Mouse (Mus musculus) lung, embryonic 16.5 days (tissue): ENCODE data around the gene Dmd. TPM values are rescaled to one million over a fixed set of nuclear protein-coding genes. Genes with fewer than 3 reads are reported as not detected.
A peak's percentile ranks its signal among the peaks of the same experiment; 100 is the strongest.

Experiments
- ATAC-seq: fragments of 200-750 bp; cut with Nextera tagmentation; 2 replicates; pipeline ENCODE4 v1.8.0; 2017; ENCODE audit warnings: low read depth, mild to moderate bottlenecking, moderate library complexity
- H3K27ac ChIP-seq: fragments of 300-500 bp; sonication (generic); 2 replicates; pipeline ENCODE4 v1.5.1; 2014; ENCODE audit warnings: mild to moderate bottlenecking, control low read depth, low read length
- H3K27me3 ChIP-seq: fragments of 300-500 bp; sonication (generic); 2 replicates; pipeline ENCODE4 v1.6.1; 2014; ENCODE audit warnings: low read depth, low read length, mixed read lengths; ENCODE audit not compliant: control insufficient read depth, insufficient read depth
- H3K36me3 ChIP-seq: fragments of 300-500 bp; sonication (generic); 2 replicates; pipeline ENCODE4 v1.6.1; 2014; ENCODE audit warnings: low read length; ENCODE audit not compliant: control insufficient read depth, insufficient read depth
- H3K4me1 ChIP-seq: fragments of 300-500 bp; sonication (generic); replicated peaks from 2 replicates; pipeline ENCODE4 v1.6.1; 2014; ENCODE audit warnings: low read length, mixed read lengths; ENCODE audit not compliant: control insufficient read depth, insufficient read depth
- H3K4me2 ChIP-seq: fragments of 300-500 bp; sonication (generic); 2 replicates; pipeline ENCODE4 v1.6.1; 2014; ENCODE audit warnings: low read depth, low read length, control low read depth
- H3K4me3 ChIP-seq: fragments of 300-500 bp; sonication (generic); 2 replicates; pipeline ENCODE4 v1.5.1; 2014; ENCODE audit warnings: mild to moderate bottlenecking, low read length, control low read depth
- H3K9ac ChIP-seq: fragments of 300-500 bp; sonication (generic); 2 replicates; pipeline ENCODE4 v1.6.1; 2014; ENCODE audit warnings: low read length, control low read depth
- H3K9me3 ChIP-seq: fragments of 300-500 bp; sonication (generic); 2 replicates; pipeline ENCODE4 v1.6.1; 2016; ENCODE audit warnings: low read length; ENCODE audit not compliant: control insufficient read depth
- WGBS: fragments of 180-500 bp; shearing (Covaris S2); extraction: QIAGEN DNeasy Blood & Tissue Kit; methylation state at CpG from one replicate; pipeline ENCODE4 v1.1.7; 2014; 5-methylcytosine and 5-hydroxymethylcytosine counted together
- polyA plus RNA-seq: library from polyadenylated mRNA; unstranded; fragments of >200 nt; fragmentation: Nextera tagmentation; extraction: Ambion mirVana; gene quantifications from 2 replicates; pipeline ENCODE4 v1.2.1, GENCODE M21; 2015

Gene Dmd
- polyA plus RNA-seq, 1 experiment from 2014 or later, result 29.7 TPM

DNA sequence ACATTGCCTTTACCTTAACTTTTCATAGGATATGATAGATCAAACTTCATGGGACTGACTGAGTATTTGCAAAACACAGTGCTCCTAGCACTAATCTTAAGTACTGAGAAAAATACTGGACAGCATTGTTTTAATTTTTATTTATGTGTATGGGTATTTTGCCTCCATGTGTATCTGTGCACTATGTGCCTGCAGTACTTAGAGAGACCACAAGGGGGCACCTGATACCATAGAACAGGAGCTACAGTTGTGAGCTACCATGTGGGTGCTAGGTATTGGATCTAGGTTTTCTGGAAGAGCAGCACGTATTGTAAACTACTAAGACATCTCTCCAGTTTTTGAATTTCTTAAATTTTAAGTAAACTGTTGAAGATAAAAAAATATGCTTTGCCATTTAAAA is 1505.8 kb downstream of the Dmd start:
- no peaks in the 10 kb centered on the region for H3K36me3 ChIP-seq
- H3K4me1 ChIP-seq, result no peaks in the 10 kb centered on the region
- ATAC-seq, result no peak
- no peak overlapping the region for H3K27ac ChIP-seq
- H3K27me3 ChIP-seq, result no peaks in the 10 kb centered on the region
- no peak overlapping the region for H3K4me2 ChIP-seq
- no peak overlapping the region for H3K4me3 ChIP-seq
- H3K9ac ChIP-seq, result no peak overlapping the region
- no peaks in the 10 kb centered on the region for H3K9me3 ChIP-seq
- 88% methylated on average over 1 of the region's 1 CpGs for WGBS

DNA sequence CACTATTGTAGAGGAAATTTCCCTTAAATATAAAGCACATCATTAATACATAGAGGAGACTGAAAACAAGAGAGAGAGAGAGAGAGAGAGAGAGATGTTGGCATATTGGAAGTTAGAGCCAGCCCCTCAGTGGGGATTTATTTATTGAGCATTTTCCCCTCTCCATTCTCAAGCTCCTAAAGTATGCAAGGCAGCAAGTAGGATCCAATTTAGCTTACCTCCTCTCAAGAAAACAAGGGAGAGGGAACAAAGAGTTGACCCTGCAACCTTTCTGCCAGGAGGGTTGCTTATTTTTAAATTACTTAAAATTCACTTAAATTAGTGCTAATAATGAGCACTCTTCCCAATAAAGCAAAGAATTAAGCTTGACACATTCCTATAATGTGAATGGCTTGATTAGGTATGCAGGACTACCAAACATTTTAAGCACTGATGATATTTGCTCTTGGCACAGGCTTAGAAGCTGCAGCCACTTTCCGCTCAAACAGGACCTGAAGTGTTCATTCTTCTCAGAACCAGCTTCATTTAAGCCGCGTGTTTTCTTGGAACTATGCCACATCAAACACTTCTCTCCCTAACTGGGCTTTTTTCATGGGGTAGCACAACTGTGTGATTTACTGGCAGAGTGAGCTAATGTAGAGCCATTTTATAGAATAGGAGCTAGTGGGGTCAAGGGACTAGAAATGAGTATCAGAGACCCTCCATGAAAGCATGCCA is 1566.1 kb downstream of the Dmd start:
- Histone ChIP-seq H3K9me3 (no peaks in the 10 kb centered on the region), H3K27me3 (no peaks in the 10 kb centered on the region), H3K27ac (no peak overlapping the region), H3K36me3 (no peaks in the 10 kb centered on the region), H3K4me3 (no peak overlapping the region), H3K4me1 (no peaks in the 10 kb centered on the region), H3K4me2 (no peak overlapping the region), H3K9ac (no peak overlapping the region)
- peak; percentile 85 for ATAC-seq
- WGBS, result 24% methylated on average over 3 of the region's 3 CpGs

DNA sequence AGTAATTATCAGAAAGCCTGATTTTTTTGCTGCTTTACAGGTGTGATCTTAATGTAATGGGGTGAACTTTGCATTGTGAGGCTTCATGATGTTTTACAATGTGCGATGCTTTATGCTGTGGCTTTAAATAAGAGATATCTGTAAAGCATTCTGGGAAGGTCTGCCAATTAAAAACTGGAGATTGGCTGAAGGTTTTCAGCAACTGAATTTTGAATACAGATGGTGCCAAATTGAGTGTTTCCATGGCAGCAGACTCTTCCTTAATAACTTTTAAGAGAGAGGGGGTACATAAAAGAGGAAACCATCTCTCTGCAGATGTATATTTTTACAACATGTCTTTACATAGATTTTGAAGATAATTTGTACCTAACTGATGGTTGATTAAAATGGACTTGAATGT is 1603.3 kb downstream of the Dmd start:
- no peaks in the 10 kb centered on the region for H3K9me3 ChIP-seq
- no peak overlapping the region for H3K9ac ChIP-seq
- no peaks in the 10 kb centered on the region for H3K36me3 ChIP-seq
- H3K27ac ChIP-seq, result no peak overlapping the region
- H3K27me3 ChIP-seq, result no peaks in the 10 kb centered on the region
- 69% methylated on average over 1 of the region's 1 CpGs for WGBS
- ATAC-seq, result no peak
- no peaks in the 10 kb centered on the region for H3K4me1 ChIP-seq
- no peak overlapping the region for H3K4me3 ChIP-seq
- H3K4me2 ChIP-seq, result no peak overlapping the region

DNA sequence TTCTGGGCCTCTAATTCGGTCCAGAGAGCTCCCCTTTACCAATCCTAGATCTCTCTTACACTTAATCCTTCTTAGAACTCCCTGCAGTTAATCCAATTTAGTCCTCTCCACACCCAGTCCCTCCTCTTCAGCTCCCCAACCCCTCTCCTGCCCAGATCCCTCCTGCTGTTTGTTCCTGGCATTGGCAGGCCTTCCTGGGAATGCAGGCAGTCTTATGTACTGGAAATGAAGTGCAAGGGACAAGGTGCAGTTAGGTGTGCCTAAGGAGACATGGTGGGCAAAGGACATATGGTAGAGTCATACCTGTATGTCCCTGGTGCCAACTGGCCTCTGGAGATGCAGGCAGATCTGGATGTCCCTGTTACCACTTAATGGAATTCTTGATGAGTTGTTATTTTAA is 1604.8 kb downstream of the Dmd start:
- Histone ChIP-seq H3K4me3 (no peak overlapping the region), H3K9ac (no peak overlapping the region), H3K9me3 (no peaks in the 10 kb centered on the region), H3K36me3 (no peaks in the 10 kb centered on the region), H3K4me1 (no peaks in the 10 kb centered on the region), H3K27me3 (no peaks in the 10 kb centered on the region), H3K4me2 (no peak overlapping the region), H3K27ac (no peak overlapping the region)
- ATAC-seq, result no peak
- 0% methylated on average over 1 of the region's 1 CpGs for WGBS

DNA sequence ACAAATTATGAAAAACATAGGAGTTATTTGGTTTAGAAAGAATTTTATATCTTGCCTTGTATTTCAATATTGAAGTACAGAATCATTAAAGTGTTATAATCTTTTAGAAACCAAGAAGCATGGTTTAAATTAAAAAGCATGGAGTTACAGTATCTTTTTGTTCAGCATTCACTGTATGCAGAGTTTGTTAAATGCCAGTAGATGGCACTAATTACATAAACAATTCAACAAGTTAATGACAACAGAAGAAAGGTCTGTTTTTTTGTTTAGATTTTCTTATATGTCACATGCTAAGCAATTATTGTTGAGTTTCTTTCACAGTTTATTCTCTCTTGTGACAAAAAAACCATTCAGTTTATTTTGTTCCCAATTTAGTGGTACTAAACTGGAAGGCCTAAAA is 1649.8 kb downstream of the Dmd start:
- Histone ChIP-seq H3K9ac (no peak overlapping the region), H3K4me2 (no peak overlapping the region), H3K9me3 (no peaks in the 10 kb centered on the region), H3K4me1 (no peaks in the 10 kb centered on the region), H3K27me3 (no peaks in the 10 kb centered on the region), H3K4me3 (no peak overlapping the region), H3K27ac (no peak overlapping the region), H3K36me3 (no peaks in the 10 kb centered on the region)
- ATAC-seq, result no peak

DNA sequence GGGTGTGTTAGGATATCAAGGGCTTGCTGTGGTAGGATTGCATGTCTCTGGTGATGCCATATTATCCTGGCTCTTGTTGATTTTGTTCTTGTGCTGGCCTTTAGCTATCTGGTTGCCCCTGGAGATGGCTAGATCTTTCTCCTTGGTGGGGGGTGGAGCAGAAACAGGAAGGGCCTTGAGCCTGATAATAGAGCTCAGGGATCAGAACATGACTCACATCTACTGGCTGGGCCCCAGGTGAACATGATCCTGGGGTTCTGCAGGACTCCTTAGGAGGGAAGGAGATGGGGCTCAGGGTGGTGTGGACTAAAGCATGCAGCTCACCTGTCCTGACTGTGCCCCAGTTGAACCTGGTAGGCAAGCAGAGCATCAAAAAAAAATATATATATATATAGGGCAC is 1691.8 kb downstream of the Dmd start:
- Histone ChIP-seq H3K9me3 (no peaks in the 10 kb centered on the region), H3K4me3 (no peak overlapping the region), H3K9ac (no peak overlapping the region), H3K36me3 (no peaks in the 10 kb centered on the region), H3K27me3 (no peaks in the 10 kb centered on the region), H3K4me1 (no peaks in the 10 kb centered on the region), H3K4me2 (no peak overlapping the region), H3K27ac (no peak overlapping the region)
- no peak for ATAC-seq

DNA sequence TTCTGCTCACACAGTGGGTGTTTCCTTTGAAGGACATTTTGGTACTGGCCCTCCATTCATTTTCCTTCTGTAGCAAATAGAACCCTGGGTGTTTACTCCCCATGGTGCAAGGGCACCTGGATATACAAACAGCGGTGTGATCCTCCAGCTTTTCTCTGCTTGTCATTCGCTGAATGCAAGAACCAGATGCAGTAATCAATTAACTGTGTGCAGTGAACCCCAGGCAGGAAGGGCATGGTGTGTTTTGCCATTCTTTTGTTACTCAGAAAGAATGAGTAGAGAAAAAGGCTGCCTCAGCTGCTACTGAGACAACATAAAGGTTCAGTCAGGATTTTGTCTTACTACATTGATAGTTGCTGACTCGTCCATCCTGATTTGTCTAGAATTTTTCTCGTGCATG is 1799.0 kb downstream of the Dmd start:
- ATAC-seq, result no peak
- no peaks in the 10 kb centered on the region for H3K27me3 ChIP-seq
- no peak overlapping the region for H3K4me2 ChIP-seq
- no peaks in the 10 kb centered on the region for H3K4me1 ChIP-seq
- H3K4me3 ChIP-seq, result no peak overlapping the region
- no peak overlapping the region for H3K9ac ChIP-seq
- no peaks in the 10 kb centered on the region for H3K36me3 ChIP-seq
- H3K27ac ChIP-seq, result no peak overlapping the region
- H3K9me3 ChIP-seq, result no peaks in the 10 kb centered on the region
- 34% methylated on average over 4 of the region's 4 CpGs for WGBS

DNA sequence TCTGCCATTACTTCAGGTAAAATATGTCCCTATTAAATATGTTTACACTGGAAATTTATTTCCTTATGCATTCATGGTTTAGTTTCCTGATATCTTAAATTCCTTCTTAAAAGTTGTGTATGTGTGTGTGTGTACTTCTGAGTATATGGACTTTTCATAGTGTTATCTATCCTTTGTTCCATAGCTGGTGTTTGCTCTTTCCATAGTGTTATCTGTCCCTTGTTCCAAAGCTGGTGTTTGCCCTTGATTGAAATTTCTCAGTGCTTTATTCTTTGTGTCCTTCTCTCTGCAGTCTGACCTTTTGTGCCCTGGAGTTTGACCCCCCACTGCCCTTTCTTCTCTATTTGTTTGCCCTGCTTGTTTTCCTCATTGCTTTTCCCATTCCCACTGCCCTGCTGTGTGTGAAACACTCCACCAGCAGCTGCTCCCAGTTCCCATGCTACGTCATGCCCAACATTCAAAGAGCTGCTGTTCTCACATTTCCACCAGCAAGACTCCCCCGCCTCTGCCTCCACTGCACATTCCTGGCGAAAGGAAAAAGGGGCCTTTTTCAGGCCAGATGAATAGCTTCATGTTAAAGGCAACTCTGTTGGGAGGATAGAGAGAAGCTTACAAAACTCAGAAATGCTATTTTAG is 1911.5 kb downstream of the Dmd start:
- Histone ChIP-seq H3K4me1 (no peaks in the 10 kb centered on the region), H3K36me3 (no peaks in the 10 kb centered on the region), H3K4me2 (no peak overlapping the region), H3K4me3 (no peak overlapping the region), H3K9me3 (no peaks in the 10 kb centered on the region), H3K27me3 (no peaks in the 10 kb centered on the region), H3K9ac (no peak overlapping the region), H3K27ac (no peak overlapping the region)
- peak; percentile 71 for ATAC-seq
- 22% methylated on average over 3 of the region's 3 CpGs for WGBS

DNA sequence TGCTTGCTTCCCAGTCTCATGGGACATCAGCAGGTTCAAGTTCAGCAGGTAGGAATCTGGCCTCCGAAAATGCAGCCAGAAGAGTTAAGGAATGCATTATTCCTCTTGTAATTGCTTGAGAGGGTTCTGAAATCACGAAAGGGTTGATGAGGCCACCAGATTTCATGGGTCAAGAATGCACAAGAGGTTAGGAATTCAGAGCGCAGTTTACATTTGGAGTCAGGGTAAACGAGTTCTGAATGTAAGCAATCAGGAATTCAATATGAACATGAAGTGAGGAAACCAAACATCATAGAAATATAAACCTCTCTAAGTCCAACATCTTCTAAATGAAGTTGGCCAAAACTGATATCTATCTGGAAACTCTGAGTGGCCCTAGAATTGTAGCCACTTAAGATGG is 1924.4 kb downstream of the Dmd start:
- Histone ChIP-seq H3K4me2 (no peak overlapping the region), H3K27ac (no peak overlapping the region), H3K36me3 (no peaks in the 10 kb centered on the region), H3K27me3 (no peaks in the 10 kb centered on the region), H3K4me1 (no peaks in the 10 kb centered on the region), H3K9ac (no peak overlapping the region), H3K9me3 (no peaks in the 10 kb centered on the region), H3K4me3 (no peak overlapping the region)
- WGBS, result 48% methylated on average over 4 of the region's 4 CpGs
- peak; percentile 52 for ATAC-seq
